Mouse (Mus musculus): ENCODE measurements around the gene Sox5.

The Sox5 gene

GRCm38 (mm10) chr6:143833182-143833558 lies 948.6 kb downstream of the Sox5 start:
- DNase-seq: no peak

GRCm38 (mm10) chr6:143832483-143833181 lies 949.1 kb downstream of the Sox5 start:
- no peak for DNase-seq

GRCm38 (mm10) chr6:143831246-143831645 lies 950.5 kb downstream of the Sox5 start:
- DNase-seq: no peak

GRCm38 (mm10) chr6:143830131-143830530 lies 951.6 kb downstream of the Sox5 start:
- DNase-seq: no peak

- no peak for DNase-seq
Observed at GRCm38 (mm10) chr6:143826786-143827185, 955.0 kb downstream of the Sox5 start.

GRCm38 (mm10) chr6:143825966-143826365 lies 955.8 kb downstream of the Sox5 start:
- DNase-seq: no peak

- DNase-seq: no peak
Observed at GRCm38 (mm10) chr6:143825086-143825485, 956.7 kb downstream of the Sox5 start.

GRCm38 (mm10) chr6:143788446-143788845 lies 993.3 kb downstream of the Sox5 start:
- DNase-seq: no peak

GRCm38 (mm10) chr6:143787360-143787759 lies 994.4 kb downstream of the Sox5 start:
- no peak for DNase-seq

- no peak for DNase-seq
Observed at GRCm38 (mm10) chr6:143785685-143786084, 996.1 kb downstream of the Sox5 start.

All from thymus, adult 18-20 months (tissue).